In genomic region chr19:44135072-44135959, GRCm38 (mm10) we compare ENCODE assay signal across 8 mouse cellular contexts. TPM values are rescaled to one million over a fixed set of nuclear protein-coding genes. Genes with fewer than 3 reads are reported as not detected.
DNase-seq lines count a peak whose midpoint lies in the region; ATAC-seq lines count a peak whose summit lies in the region.

TSS of gene Cwf19l1 (minus strand) at chr19:44135876.

- ATAC-seq in hematopoietic stem cell, adult 5-6 weeks (replicated peaks in 1 of 2; ENCODE audit: insufficient read depth in 1 of 2, low FRiP score in 2 of 2, low TSS enrichment in 1 of 2, low read depth in 1 of 2, poor library complexity in 2 of 2, severe bottlenecking in 2 of 2) = peak; percentile 86 to 90
- ATAC-seq in lung, embryonic 16.5 days (ENCODE audit: low read depth) = peak; percentile 94

- H3K4me2 ChIP-seq in lung, embryonic 16.5 days (ENCODE audit: low read depth, low read length) = peak within 1 kb of the TSS; percentile 64

- peaks cover 11% of the 10 kb centered on the region for H3K36me3 ChIP-seq in lung, embryonic 16.5 days (ENCODE audit: control insufficient read depth, insufficient read depth, low read length)

- H3K4me1 ChIP-seq in lung, embryonic 16.5 days (replicated peaks; ENCODE audit: control insufficient read depth, insufficient read depth, low read length) = peaks cover 6% of the 10 kb centered on the region

- peak within 1 kb of the TSS; percentile 81 for H3K4me3 ChIP-seq in lung, embryonic 16.5 days (ENCODE audit: low read length)

- peak within 1 kb of the TSS; percentile 79 for H3K9ac ChIP-seq in lung, embryonic 16.5 days (ENCODE audit: low read length)

- H3K27ac ChIP-seq in lung, embryonic 16.5 days (ENCODE audit: low read length) = peak within 1 kb of the TSS; percentile 91

- no peaks in the 10 kb centered on the region for H3K9me3 ChIP-seq in lung, embryonic 16.5 days (ENCODE audit: control insufficient read depth, low read length)

- peak; percentile 83 for DNase-seq in MEL-GATA-1-ER (ENCODE audit: extremely low read depth, low read depth)
- DNase-seq in cerebellum, adult 8-10 months = peak; percentile 87
- DNase-seq in forelimb bud, embryonic 11.5 days (ENCODE audit: low read depth, low spot score) = peak; percentile 90
- peak; percentile 90 for DNase-seq in layer of hippocampus, adult 9-10 months (ENCODE audit: low spot score)
- peak; percentile 77 for DNase-seq in ovary, postnatal 10 days (ENCODE audit: low spot score)
- peak; percentile 77 to 81 for DNase-seq in thymus, postnatal 10 days (ENCODE audit: low spot score in 2 of 2)

- no peaks in the 10 kb centered on the region for H3K27me3 ChIP-seq in lung, embryonic 16.5 days (ENCODE audit: control insufficient read depth, insufficient read depth, low read depth, low read length)

- under 1% methylated on average over 45 of the region's 45 CpGs for WGBS in lung, embryonic 16.5 days

RNA-seq across cellular contexts. Expression of gene Cwf19l1, which starts in this region (rescaled TPM):
- 24.7 and 41.4 TPM in 2 replicates for total RNA-seq in hematopoietic stem cell, adult 5-6 weeks (2017)
- polyA plus RNA-seq in lung, embryonic 16.5 days (2015; fragmentation: Nextera tagmentation; extraction: Ambion mirVana) = 31.8 and 35.3 TPM in 2 replicates

Comparison
In these comparisons a context has a peak if more than half of its experiments do, and no peak if none do; other contexts are left out.
1. Peak in every context shown above with its lines: DNase-seq, ATAC-seq, H3K4me3 ChIP-seq and H3K27ac ChIP-seq.